ENCODE assay signal across 12 mouse cellular contexts in the genomic region with DNA sequence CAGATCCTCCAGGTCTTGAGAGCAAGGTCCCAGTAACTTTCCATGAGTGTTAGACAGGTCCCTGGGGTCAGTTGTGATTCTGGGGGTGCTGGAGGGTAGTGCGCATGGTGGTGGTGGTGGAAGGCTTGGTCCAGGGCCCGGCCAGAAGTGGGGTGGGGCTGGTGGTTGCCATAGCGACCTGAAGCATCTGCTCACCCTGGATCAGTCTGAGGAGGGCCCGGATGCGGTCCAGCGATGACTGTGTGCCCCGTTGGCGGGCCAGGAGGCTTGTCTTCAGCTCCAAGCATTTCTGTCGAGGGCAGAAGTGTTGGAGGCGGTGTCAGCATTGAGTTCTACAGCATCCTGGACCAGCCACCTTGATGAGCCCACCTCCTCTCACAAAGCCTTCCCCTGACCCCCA.
"Had no signal": no experiment of that assay in that cellular context is flagged by ENCODE, and none has a peak within 500 bp of the region (broad histone marks: within the 10 kb centered on the region; RNA-seq: fewer than 3 reads in every experiment).

No protein-coding gene starts in this region.

- DNase-seq: cerebellum, adult 8-10 months; cerebellum, adult 9-10 months; embryo, embryonic 11 days; forebrain, postnatal 0 days; gastrocnemius, adult 2 months; gastrocnemius, postnatal 10 days; gastrocnemius, postnatal 14 days; gastrocnemius, postnatal 25 days; gastrocnemius, postnatal 36 days; heart, adult 11 months; heart, adult 18-20 months; heart, adult 2 months had no signal
